Mouse (Mus musculus): ENCODE data around the gene H3f3b. TPM values are rescaled to one million over a fixed set of nuclear protein-coding genes. Genes with fewer than 3 reads are reported as not detected.

H3f3b gene
- total RNA-seq, 2 experiments from 2014 or later: 253 to 254 TPM

Other genes with a start within 250 kb of the H3f3b start
- 10 to 100 TPM; 19.1 to 19.9 TPM for gene Caskin2, start 214.3 kb downstream of the H3f3b start, total RNA-seq (2021)
- gene Tsen54, start 213.2 kb downstream of the H3f3b start, total RNA-seq (2021): 10 to 100 TPM; 10.6 to 16.0 TPM
- 1 to 10 TPM; 2.6 to 3.9 TPM for gene Llgl2, start 203.9 kb downstream of the H3f3b start, total RNA-seq (2021)
- under 1 TPM; 0.34 to 0.52 TPM for gene Myo15b, start 169.6 kb downstream of the H3f3b start, total RNA-seq (2021)
- gene Smim5, start 128.0 kb downstream of the H3f3b start, total RNA-seq (2021): not detected
- gene Smim6, start 115.9 kb downstream of the H3f3b start, total RNA-seq (2021): not detected
- gene Sap30bp, start 94.7 kb downstream of the H3f3b start, total RNA-seq (2021): 10 to 100 TPM; 47.6 to 48.3 TPM
- 10 to 100 TPM; 23.4 to 30.7 TPM for gene Recql5, start 94.5 kb downstream of the H3f3b start, total RNA-seq (2021)
- 1 to 10 TPM; 5.1 to 7.3 TPM for gene Itgb4, start 53.3 kb downstream of the H3f3b start, total RNA-seq (2021)
- 10 to 100 TPM; 15.8 to 18.6 TPM for gene Galk1, start 15.2 kb downstream of the H3f3b start, total RNA-seq (2021)
- gene Unk, start 2.4 kb upstream of the H3f3b start, total RNA-seq (2021): 10 to 100 TPM; 18.9 to 27.0 TPM
- gene Unc13d, start 50.0 kb upstream of the H3f3b start, total RNA-seq (2021): 1 to 10 TPM in 1 of 2 experiments, under 1 TPM in 1; 0.93 to 1.0 TPM
- gene Wbp2, start 59.0 kb upstream of the H3f3b start, total RNA-seq (2021): 100 to 1,000 TPM; 388 to 420 TPM
- 1 to 10 TPM; 7.0 to 9.6 TPM for gene Trim47, start 99.2 kb upstream of the H3f3b start, total RNA-seq (2021)
- gene Trim65, start 103.2 kb upstream of the H3f3b start, total RNA-seq (2021): 1 to 10 TPM; 7.2 to 8.4 TPM
- gene Mrpl38, start 110.9 kb upstream of the H3f3b start, total RNA-seq (2021): 10 to 100 TPM; 58.3 to 62.1 TPM
- 10 to 100 TPM; 65.5 to 98.0 TPM for gene Fbf1, start 140.2 kb upstream of the H3f3b start, total RNA-seq (2021)
- 10 to 100 TPM; 41.3 to 41.6 TPM for gene Ten1, start 170.9 kb upstream of the H3f3b start, total RNA-seq (2021)
- 100 to 1,000 TPM; 115 to 118 TPM for gene Acox1, start 171.1 kb upstream of the H3f3b start, total RNA-seq (2021)
- gene Evpl, start 210.1 kb upstream of the H3f3b start, total RNA-seq (2021): 1 to 10 TPM; 1.2 to 1.3 TPM
- 10 to 100 TPM; 66.6 to 70.6 TPM for gene Srp68, start 246.3 kb upstream of the H3f3b start, total RNA-seq (2021)

Data from left cerebral cortex, postnatal 36 days (tissue).